Mouse (Mus musculus) liver, adult (tissue): ENCODE results near the gene Tm9sf1.

Experiments
- GATA4 ChIP-seq: IDR thresholded peaks from 2 replicates; pipeline ENCODE4 v1.6.1; 2014; ENCODE audit warnings: mild to moderate bottlenecking, low read length; ENCODE audit not compliant: insufficient replicate concordance

The Tm9sf1 gene

GRCm38 (mm10) chr14:55642679-55643059 lies 937 bp downstream of the Tm9sf1 start:
- TF ChIP-seq GATA4, result no peak

GRCm38 (mm10) chr14:55641291-55641690 lies 2.3 kb downstream of the Tm9sf1 start:
- no peak for TF ChIP-seq GATA4

GRCm38 (mm10) chr14:55640816-55641215 lies 2.8 kb downstream of the Tm9sf1 start:
- no peak for TF ChIP-seq GATA4

GRCm38 (mm10) chr14:55637795-55638194 lies 5.8 kb downstream of the Tm9sf1 start, which contains the start of gene Gm49378:
Gene Gm49378, minus strand, starts transcription at chr14:55637895.
- TF ChIP-seq GATA4, result no peak

GRCm38 (mm10) chr14:55635523-55636007 lies 8.0 kb downstream of the Tm9sf1 start, which contains the start of gene Ipo4:
Gene Ipo4, minus strand, starts transcription at chr14:55635957.
- TF ChIP-seq GATA4, result no peak

GRCm38 (mm10) chr14:55634874-55635522 lies 8.6 kb downstream of the Tm9sf1 start:
- no peak for TF ChIP-seq GATA4

- no peak for TF ChIP-seq GATA4
These were observed 14.3 kb downstream of the Tm9sf1 start for GRCm38 (mm10) chr14:55629312-55629711.

- no peak for TF ChIP-seq GATA4
These were observed 15.4 kb downstream of the Tm9sf1 start for GRCm38 (mm10) chr14:55628077-55628827.

- no peak for TF ChIP-seq GATA4
These were observed 25.0 kb downstream of the Tm9sf1 start for GRCm38 (mm10) chr14:55618486-55619195.

- TF ChIP-seq GATA4, result no peak
These were observed 25.8 kb downstream of the Tm9sf1 start, which contains the start of gene Rec8 for GRCm38 (mm10) chr14:55617822-55618221. Gene Rec8, plus strand, starts transcription at chr14:55618037.

GRCm38 (mm10) chr14:55616844-55617243 lies 26.8 kb downstream of the Tm9sf1 start:
- no peak for TF ChIP-seq GATA4

GRCm38 (mm10) chr14:55615876-55616275 lies 27.7 kb downstream of the Tm9sf1 start:
- no peak for TF ChIP-seq GATA4

- no peak for TF ChIP-seq GATA4
These were observed 28.9 kb downstream of the Tm9sf1 start for GRCm38 (mm10) chr14:55614565-55615178.

- TF ChIP-seq GATA4, result no peak
These were observed 30.3 kb downstream of the Tm9sf1 start for GRCm38 (mm10) chr14:55613346-55613745.

- TF ChIP-seq GATA4, result no peak
These were observed 35.3 kb downstream of the Tm9sf1 start for GRCm38 (mm10) chr14:55608339-55608738.
